Mouse (Mus musculus): ENCODE measurements around the gene Synj2. TPM values are rescaled to one million over a fixed set of nuclear protein-coding genes. Genes with fewer than 3 reads are reported as not detected.

The Synj2 gene
- polyA plus RNA-seq, 1 experiment from 2014 or later: 0.36 TPM

DNA sequence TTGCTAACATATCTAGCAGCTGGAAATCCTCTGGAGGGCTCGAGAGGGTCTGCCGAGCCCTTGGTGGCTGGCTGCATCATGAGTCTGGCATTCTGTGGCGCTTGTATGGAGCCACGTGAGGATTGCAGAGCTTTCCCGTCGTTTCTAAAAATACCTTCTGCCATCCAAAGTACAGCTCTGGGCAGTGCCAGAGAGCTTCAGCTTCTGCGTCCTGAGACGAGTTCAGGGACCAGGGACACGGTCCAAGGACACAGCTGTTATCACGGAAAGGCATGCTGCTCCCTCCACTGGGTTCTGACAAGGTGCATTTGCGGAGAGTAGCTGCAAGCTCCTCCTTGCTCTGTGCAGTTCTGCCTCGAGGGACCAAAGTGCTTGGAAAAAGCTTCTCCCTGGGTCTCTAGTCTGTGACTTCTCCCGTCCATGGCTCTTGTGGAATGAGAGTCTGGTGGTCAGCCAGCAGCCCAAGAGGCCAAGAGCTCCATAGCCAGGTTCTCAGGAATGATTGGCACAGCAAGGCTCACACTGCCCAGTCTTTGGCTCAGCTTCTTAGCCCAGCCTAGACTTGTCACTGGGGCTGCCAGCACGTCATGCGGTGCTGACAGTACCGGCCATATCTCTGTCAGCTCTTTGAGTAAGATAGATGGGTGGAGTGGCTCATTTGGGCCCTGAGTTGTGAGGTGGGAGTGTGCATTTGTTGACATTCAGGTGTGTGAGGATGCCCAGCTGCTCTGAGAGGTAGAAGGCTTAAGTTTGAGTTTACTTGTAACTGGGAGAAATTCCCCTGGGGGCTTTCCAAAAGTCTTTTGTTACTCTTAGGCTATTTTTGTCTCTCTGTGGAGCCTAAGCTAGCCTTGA lies 56.5 kb downstream of the Synj2 start:
- Histone ChIP-seq H3K9ac (replicated peaks) (no peak overlapping the region), H3K4me2 (replicated peaks) (no peak overlapping the region), H3K27ac (no peak overlapping the region), H3K27me3 (no peaks in the 10 kb centered on the region), H3K4me3 (replicated peaks) (no peak overlapping the region), H3K36me3 (no peaks in the 10 kb centered on the region), H3K9me3 (no peaks in the 10 kb centered on the region), H3K4me1 (replicated peaks) (no peaks in the 10 kb centered on the region)
- 79% methylated on average over 16 of the region's 16 CpGs for WGBS
- ATAC-seq: no peak

DNA sequence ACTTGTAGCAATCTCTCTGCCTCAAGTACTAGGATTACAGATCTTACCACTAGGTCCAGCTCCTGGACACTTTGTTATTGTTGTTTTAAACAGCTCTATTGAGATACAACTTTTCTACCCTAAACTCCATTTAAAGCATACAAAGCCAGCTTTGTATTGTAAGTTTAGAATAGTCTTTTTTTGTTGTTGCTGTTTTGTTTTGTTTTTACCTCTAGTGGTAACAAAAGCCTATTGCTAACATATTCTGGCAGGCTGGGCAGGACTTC lies 57.1 kb downstream of the Synj2 start:
- Histone ChIP-seq H3K36me3 (no peaks in the 10 kb centered on the region), H3K27me3 (no peaks in the 10 kb centered on the region), H3K9ac (replicated peaks) (no peak overlapping the region), H3K9me3 (no peaks in the 10 kb centered on the region), H3K27ac (no peak overlapping the region), H3K4me2 (replicated peaks) (no peak overlapping the region), H3K4me1 (replicated peaks) (no peaks in the 10 kb centered on the region), H3K4me3 (replicated peaks) (no peak overlapping the region)
- no peak for ATAC-seq

DNA sequence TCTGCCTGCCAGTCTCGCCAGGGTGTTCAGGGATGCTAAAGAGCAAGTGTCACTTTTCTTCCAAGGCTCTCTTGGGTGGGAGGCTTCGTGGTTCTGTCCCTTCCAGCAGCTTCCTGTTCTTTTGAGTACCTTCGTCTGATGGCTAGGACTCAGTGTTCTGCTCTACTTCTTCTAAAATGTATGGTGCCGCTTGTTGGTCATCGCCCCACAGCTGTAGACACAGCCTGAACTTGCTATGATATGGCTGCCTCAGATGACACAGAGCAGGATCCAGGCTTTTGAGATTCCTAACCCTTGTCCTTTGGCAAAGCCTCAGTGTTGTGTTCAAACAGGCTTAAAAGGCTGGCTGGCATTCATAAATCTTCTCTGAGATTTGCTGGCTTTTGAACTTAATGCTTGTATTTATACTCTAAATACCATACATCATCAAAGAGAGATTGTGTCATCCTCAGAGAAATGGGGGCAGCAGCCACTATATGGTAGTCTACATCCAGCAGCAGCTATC lies 58.0 kb downstream of the Synj2 start:
- ATAC-seq: no peak
- Histone ChIP-seq H3K27ac (no peak overlapping the region), H3K9me3 (no peaks in the 10 kb centered on the region), H3K36me3 (no peaks in the 10 kb centered on the region), H3K4me1 (replicated peaks) (no peaks in the 10 kb centered on the region), H3K4me3 (replicated peaks) (no peak overlapping the region), H3K4me2 (replicated peaks) (no peak overlapping the region), H3K9ac (replicated peaks) (no peak overlapping the region), H3K27me3 (no peaks in the 10 kb centered on the region)
- 76% methylated on average over 5 of the region's 5 CpGs for WGBS

DNA sequence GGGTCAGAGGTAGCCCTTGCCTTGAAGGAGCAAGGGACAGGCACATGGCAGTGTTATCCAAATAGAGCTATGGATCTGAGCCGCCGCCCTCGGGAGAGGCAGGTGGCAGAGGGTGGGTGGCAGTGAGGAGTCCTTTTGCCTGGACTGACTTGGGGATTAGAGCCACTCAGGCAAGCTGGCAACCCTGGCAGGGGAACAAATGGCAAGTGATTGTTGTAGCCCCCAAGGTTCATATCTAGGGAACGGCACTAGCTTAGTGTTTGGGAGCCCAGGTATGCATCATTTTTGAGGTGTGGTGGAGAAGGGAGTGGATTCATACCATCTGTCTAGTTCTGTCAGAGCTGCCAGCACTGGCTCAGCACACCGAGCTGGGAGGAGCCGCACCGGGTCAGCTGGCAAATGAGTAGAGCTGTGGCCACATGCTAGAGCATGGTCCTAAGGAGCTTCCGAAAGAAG lies 59.8 kb downstream of the Synj2 start:
- Histone ChIP-seq H3K9me3 (no peaks in the 10 kb centered on the region), H3K27ac (no peak overlapping the region), H3K27me3 (no peaks in the 10 kb centered on the region), H3K4me2 (replicated peaks) (no peak overlapping the region), H3K4me1 (replicated peaks) (peaks cover 8% of the 10 kb centered on the region; the same call in 1 of the 2 replicates), H3K4me3 (replicated peaks) (no peak overlapping the region), H3K36me3 (no peaks in the 10 kb centered on the region), H3K9ac (replicated peaks) (no peak overlapping the region)
- no peak for ATAC-seq
- WGBS: 87% methylated on average over 8 of the region's 8 CpGs

DNA sequence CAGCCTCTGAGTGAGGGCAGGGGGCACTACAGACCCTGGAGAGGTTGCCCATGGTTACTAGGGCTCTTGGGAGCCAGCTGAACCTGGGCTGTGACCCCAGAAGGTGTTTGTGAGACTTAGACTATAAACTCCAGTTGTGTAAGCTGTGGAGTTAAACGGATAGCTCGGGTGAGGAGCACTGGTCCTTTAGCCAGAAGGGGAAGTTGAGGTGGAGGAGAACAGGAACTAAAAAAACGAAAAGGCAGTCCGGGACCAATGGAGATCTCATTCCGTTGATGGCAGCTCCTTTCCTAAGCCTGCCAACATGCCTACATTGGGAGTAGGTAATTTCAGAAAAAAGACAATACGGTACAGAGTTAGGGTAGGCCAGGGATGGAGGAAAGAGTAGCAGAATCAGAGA lies 60.3 kb downstream of the Synj2 start:
- no peak overlapping the region for H3K4me2 ChIP-seq (replicated peaks)
- no peak overlapping the region for H3K27ac ChIP-seq
- peaks cover 11% of the 10 kb centered on the region; the same call in 1 of the 2 replicates for H3K4me1 ChIP-seq (replicated peaks)
- H3K9me3 ChIP-seq: no peaks in the 10 kb centered on the region
- WGBS: 82% methylated on average over 6 of the region's 6 CpGs
- no peak overlapping the region for H3K4me3 ChIP-seq (replicated peaks)
- H3K27me3 ChIP-seq: no peaks in the 10 kb centered on the region
- H3K9ac ChIP-seq (replicated peaks): no peak overlapping the region
- H3K36me3 ChIP-seq: no peaks in the 10 kb centered on the region
- no peak for ATAC-seq

DNA sequence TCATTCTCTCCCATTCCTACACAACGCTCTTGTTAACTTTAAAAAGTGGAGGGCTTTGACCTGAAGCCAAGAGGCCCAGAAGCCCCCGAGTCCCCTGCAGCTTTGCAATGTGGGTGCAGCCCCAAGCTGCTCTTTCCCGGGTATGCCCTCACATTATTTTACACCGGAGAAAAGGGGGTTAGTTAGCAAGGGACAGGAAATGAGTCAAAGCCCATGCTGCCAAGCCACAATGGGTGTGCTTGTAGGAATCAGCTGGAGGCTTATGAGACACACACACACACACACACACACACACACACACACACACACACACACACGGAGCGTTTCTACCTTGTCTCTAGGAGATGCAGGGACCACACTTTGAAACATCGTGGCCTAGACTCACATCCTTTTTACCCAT lies 60.8 kb downstream of the Synj2 start:
- Histone ChIP-seq H3K27me3 (no peaks in the 10 kb centered on the region), H3K36me3 (no peaks in the 10 kb centered on the region), H3K27ac (no peak overlapping the region), H3K9ac (replicated peaks) (no peak overlapping the region), H3K4me2 (replicated peaks) (no peak overlapping the region), H3K4me1 (replicated peaks) (peaks cover 11% of the 10 kb centered on the region; the same call in 1 of the 2 replicates), H3K9me3 (no peaks in the 10 kb centered on the region), H3K4me3 (replicated peaks) (no peak overlapping the region)
- WGBS: 79% methylated on average over 7 of the region's 7 CpGs
- ATAC-seq: no peak

DNA sequence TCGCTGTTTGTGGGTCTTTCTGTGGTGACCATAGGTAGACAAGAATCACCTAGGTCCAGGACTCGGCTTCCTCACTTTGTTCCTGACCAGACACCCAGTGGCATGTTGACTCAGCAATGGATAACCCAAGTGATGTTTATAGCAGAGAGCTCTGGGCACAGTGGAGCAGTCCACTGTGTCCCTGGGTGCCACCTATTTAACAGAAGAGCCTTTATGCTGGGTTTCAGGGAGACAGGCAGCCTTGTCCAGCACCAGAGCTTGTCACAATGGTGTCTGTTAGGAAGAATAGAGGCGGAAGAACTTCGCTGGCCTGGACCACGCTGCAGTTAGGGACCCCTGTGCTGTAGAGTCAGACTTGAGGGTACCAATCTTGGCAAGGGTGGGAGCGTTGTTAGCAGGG lies 61.5 kb downstream of the Synj2 start:
- H3K9ac ChIP-seq (replicated peaks): no peak overlapping the region
- H3K4me2 ChIP-seq (replicated peaks): no peak overlapping the region
- ATAC-seq: no peak
- H3K9me3 ChIP-seq: no peaks in the 10 kb centered on the region
- H3K27ac ChIP-seq: no peak overlapping the region
- no peaks in the 10 kb centered on the region for H3K36me3 ChIP-seq
- no peaks in the 10 kb centered on the region for H3K27me3 ChIP-seq
- WGBS: 94% methylated on average over 6 of the region's 6 CpGs
- no peak overlapping the region for H3K4me3 ChIP-seq (replicated peaks)
- peaks cover 11% of the 10 kb centered on the region; the same call in 1 of the 2 replicates for H3K4me1 ChIP-seq (replicated peaks)

DNA sequence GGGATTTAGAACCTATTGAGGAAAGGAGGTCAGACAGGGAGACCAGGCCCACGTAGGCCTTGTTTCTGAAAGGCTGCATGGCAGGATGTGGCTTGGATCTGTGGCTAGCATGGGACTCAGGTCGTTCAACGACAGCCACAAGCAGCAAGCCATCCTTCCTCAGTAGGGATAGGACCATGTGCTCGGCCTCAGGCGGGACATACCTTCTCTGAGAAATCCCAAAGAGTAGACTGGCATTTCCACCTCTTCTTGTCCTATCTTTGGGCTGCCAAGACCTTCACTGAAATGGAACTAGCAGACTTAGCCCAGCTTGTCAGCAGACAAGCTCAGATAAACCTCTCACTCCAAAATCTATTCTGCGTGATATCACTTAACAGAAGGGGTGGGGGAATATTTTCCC lies 62.6 kb downstream of the Synj2 start:
- no peak for ATAC-seq
- H3K9ac ChIP-seq (replicated peaks): no peak overlapping the region
- WGBS: 90% methylated on average over 6 of the region's 6 CpGs

DNA sequence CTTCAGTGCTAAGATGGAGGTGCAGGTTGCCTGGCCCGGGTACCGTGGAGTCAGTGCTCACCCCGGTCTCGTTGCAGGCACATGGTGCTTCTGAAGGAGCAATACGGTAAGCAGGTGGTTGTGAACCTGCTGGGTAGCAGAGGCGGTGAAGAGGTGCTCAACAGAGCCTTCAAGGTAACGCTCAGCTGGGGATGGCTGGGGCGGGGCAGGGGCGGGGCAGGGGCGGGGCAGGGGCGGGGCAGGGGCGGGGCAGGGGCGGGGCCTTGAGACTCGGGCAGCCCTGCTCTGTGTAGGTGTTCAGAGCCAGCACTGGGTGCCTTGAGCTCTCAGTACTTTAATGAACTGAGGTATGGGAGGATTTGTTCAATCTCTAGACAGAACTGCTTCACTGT lies 64.2 kb downstream of the Synj2 start:
- Histone ChIP-seq H3K9ac (replicated peaks) (no peak overlapping the region), H3K27ac (no peak overlapping the region), H3K36me3 (no peaks in the 10 kb centered on the region), H3K4me1 (replicated peaks) (peaks cover 11% of the 10 kb centered on the region; the same call in 1 of the 2 replicates), H3K9me3 (no peaks in the 10 kb centered on the region), H3K4me3 (replicated peaks) (no peak overlapping the region), H3K27me3 (no peaks in the 10 kb centered on the region), H3K4me2 (replicated peaks) (0 out of 2 replicates have a peak overlapping the region, but pooled peaks have one; percentile 6)
- ATAC-seq: peak; percentile 68
- WGBS: 15% methylated on average over 13 of the region's 14 CpGs

More for the DNA sequence above, 62.6 kb downstream of the Synj2 start:
- H3K4me3 ChIP-seq (replicated peaks): no peak overlapping the region
- H3K36me3 ChIP-seq: no peaks in the 10 kb centered on the region
- no peak overlapping the region for H3K27ac ChIP-seq
- peaks cover 11% of the 10 kb centered on the region; the same call in 1 of the 2 replicates for H3K4me1 ChIP-seq (replicated peaks)
- no peak overlapping the region for H3K4me2 ChIP-seq (replicated peaks)
- no peaks in the 10 kb centered on the region for H3K27me3 ChIP-seq
- no peaks in the 10 kb centered on the region for H3K9me3 ChIP-seq

DNA sequence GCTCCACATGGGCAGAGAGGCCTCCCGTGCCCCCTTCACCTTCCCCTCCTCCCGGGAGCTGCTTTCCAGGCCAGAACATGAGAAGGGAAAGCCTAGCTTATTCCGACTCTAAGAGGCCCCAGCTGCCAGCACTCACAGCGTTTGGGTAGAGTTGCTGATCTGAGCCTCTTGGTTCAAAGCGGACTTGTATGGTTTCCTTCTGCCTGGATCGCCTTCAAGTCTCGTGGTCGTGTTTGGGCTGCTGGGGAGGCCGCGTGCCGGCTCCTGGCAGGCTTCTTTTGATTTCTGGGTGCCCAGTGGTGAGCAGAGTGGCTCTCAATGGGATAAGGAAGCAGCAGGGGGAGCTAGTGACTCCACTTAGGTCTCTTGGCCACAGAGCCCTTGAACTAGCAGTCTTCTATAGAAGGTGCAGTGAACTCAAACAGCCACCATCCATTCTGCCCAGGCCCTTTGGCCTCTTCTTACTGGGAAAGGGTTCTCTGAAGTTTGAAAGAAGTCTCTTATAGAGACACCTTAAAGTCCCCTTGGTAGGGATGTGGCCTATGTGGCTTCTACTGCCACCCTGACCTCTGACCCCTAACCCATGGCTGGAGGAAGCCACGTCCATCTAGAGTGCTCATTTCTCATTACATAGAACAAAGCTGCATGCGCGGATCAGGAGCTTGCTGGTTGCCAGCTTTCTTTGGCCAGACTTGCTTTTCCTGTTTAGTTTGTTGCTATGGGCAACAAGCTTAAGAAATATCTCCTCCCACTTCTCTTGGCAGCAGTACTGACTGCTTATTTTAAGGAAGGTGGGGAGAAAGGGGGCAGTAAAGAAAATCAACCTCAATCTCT lies 64.8 kb downstream of the Synj2 start:
- H3K9me3 ChIP-seq: no peaks in the 10 kb centered on the region
- 0 out of 2 replicates have a peak overlapping the region, but pooled peaks have one; percentile 6 for H3K4me2 ChIP-seq (replicated peaks)
- no peak overlapping the region for H3K9ac ChIP-seq (replicated peaks)
- WGBS: 29% methylated on average over 14 of the region's 14 CpGs
- ATAC-seq: peak; percentile 24; the same call in 1 of the 2 replicates
- no peak overlapping the region for H3K27ac ChIP-seq
- no peaks in the 10 kb centered on the region for H3K36me3 ChIP-seq
- peaks cover 11% of the 10 kb centered on the region; the same call in 1 of the 2 replicates for H3K4me1 ChIP-seq (replicated peaks)
- H3K27me3 ChIP-seq: no peaks in the 10 kb centered on the region
- no peak overlapping the region for H3K4me3 ChIP-seq (replicated peaks)

DNA sequence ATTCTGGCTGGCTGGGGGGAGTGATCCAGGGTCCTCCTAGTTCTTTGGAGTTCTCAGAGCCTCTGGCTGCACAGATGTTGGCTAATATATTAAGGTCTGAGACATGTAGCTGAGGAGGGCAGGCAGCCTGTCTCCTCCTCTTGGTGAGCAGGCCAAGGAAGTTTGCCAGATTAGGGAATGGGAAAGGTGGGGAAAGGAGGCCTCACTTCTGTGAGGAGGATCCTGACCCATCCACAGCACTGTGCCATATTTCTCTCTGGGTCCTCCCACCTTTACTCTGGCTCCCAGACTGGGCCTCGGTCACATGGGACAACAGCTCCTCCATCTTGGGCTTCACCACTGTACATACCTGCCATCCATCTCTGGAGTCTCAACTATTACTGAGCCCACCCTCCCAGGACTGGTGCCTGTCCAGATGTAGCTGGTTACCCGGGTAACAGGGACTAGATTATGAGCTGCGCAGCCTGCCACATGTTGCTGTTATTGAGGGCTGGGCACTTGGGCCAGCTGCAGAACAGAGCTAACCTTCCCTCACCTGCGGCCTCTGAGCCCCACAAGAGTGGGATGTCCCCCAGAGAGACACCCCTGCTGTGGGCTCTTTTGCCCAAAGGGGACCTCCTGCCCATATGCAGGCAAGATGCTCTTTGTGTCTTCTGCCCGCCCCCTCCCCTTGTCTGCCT lies 66.2 kb downstream of the Synj2 start:
- no peak for ATAC-seq
- WGBS: 88% methylated on average over 5 of the region's 5 CpGs
- Histone ChIP-seq H3K27me3 (no peaks in the 10 kb centered on the region), H3K4me2 (replicated peaks) (no peak overlapping the region), H3K9me3 (no peaks in the 10 kb centered on the region), H3K4me3 (replicated peaks) (no peak overlapping the region), H3K9ac (replicated peaks) (no peak overlapping the region), H3K27ac (no peak overlapping the region), H3K36me3 (no peaks in the 10 kb centered on the region), H3K4me1 (replicated peaks) (peaks cover 11% of the 10 kb centered on the region; the same call in 1 of the 2 replicates)

Measured in midbrain, embryonic 13.5 days (tissue).